Mouse (Mus musculus) liver, embryonic 14.5 days (tissue): ENCODE results near the gene Hist1h4f. TPM values are rescaled to one million over a fixed set of nuclear protein-coding genes. Genes with fewer than 3 reads are reported as not detected.
A peak's percentile ranks its signal among the peaks of the same experiment; 100 is the strongest.
"Not testable (repeated sequence)": the region's sequence is repeated elsewhere in the genome, so short reads cannot be mapped to it uniquely, and the experiment has no call there.

ENCODE experiments used
- ATAC-seq: fragments of 200-750 bp; cut with Nextera tagmentation; 2 replicates; pipeline ENCODE4 v1.8.0; 2017; ENCODE audit warnings: moderate number of reproducible peaks, mild to moderate bottlenecking, moderate library complexity; ENCODE audit not compliant: insufficient read depth
- DNase-seq, 3 experiments: peaks; one replicate each; pipeline ENCODE4 v3.0.0-alpha.2; 2012 to 2013; ENCODE audit warnings: low read depth in 3 of 3, low spot score in 3 of 3
- H3K27ac ChIP-seq: fragments of 300-500 bp; sonication (generic); 2 replicates; pipeline ENCODE4 v1.5.1; 2014; ENCODE audit warnings: moderate library complexity, mild to moderate bottlenecking, control low read depth, inconsistent platforms
- H3K27me3 ChIP-seq: fragments of 300-500 bp; sonication (generic); 2 replicates; pipeline ENCODE4 v1.6.1; 2014; ENCODE audit warnings: mild to moderate bottlenecking, low read length, moderate library complexity; ENCODE audit not compliant: control insufficient read depth, insufficient read depth
- H3K36me3 ChIP-seq: fragments of 300-500 bp; sonication (generic); replicated peaks from 2 replicates; pipeline ENCODE4 v1.6.1; 2014; ENCODE audit warnings: low read depth; ENCODE audit not compliant: control insufficient read depth, insufficient read depth
- H3K4me1 ChIP-seq, 2 experiments: fragments of 200-500 bp in 1 of 2; fragments of 300-500 bp in 1 of 2; sonication (generic) in 1 of 2; replicated peaks; 2 replicates each; pipeline ENCODE4 v1.6.1; 2012 to 2014; ENCODE audit warnings: antibody characterized with exemption in 1 of 2, inconsistent platforms in 1 of 2, low read length in 1 of 2; ENCODE audit not compliant: control insufficient read depth in 2 of 2, insufficient read depth in 2 of 2
- H3K4me2 ChIP-seq: fragments of 300-500 bp; sonication (generic); 2 replicates; pipeline ENCODE4 v1.6.1; 2014; ENCODE audit warnings: low read depth, mild to moderate bottlenecking, control low read depth, moderate library complexity
- H3K4me3 ChIP-seq, 2 experiments: fragments of 200-500 bp in 1 of 2; fragments of 300-500 bp in 1 of 2; sonication (generic) in 1 of 2; 2 replicates each; pipeline ENCODE4 v1.5.1; 2012 to 2014; ENCODE audit warnings: low read depth in 2 of 2, low read length in 2 of 2, mild to moderate bottlenecking in 2 of 2, control low read depth in 1 of 2, inconsistent platforms in 1 of 2, moderate library complexity in 1 of 2; ENCODE audit not compliant: insufficient read depth in 1 of 2
- H3K9ac ChIP-seq: fragments of 300-500 bp; sonication (generic); replicated peaks from 2 replicates; pipeline ENCODE4 v1.6.1; 2014; ENCODE audit warnings: mild to moderate bottlenecking, control low read depth, moderate library complexity
- H3K9me3 ChIP-seq: fragments of 300-500 bp; sonication (generic); 2 replicates; pipeline ENCODE4 v1.6.1; 2016; ENCODE audit warnings: low read length, mixed read lengths; ENCODE audit not compliant: control insufficient read depth
- CTCF ChIP-seq: IDR thresholded peaks from 2 replicates; pipeline ENCODE4 v1.5.1; 2016; ENCODE audit warnings: antibody characterized with exemption, low read depth, control low read depth
- EP300 ChIP-seq: IDR thresholded peaks from 2 replicates; pipeline ENCODE4 v1.6.1; 2016; ENCODE audit warnings: antibody characterized with exemption, low read depth
- WGBS: fragments of 180-500 bp; shearing (Covaris S2); extraction: QIAGEN DNeasy Blood & Tissue Kit; methylation state at CpG from one replicate; pipeline ENCODE4 v1.1.7; 2014; ENCODE audit not compliant: insufficient replicate concordance; 5-methylcytosine and 5-hydroxymethylcytosine counted together
- polyA plus RNA-seq, 2 experiments: library from polyadenylated mRNA; depleted of rRNA in 1 of 2; stranded (reverse) in 1 of 2; unstranded in 1 of 2; fragments of >200 nt; fragmentation: Nextera tagmentation in 1 of 2; extraction: Ambion mirVana in 1 of 2; gene quantifications; 2 replicates each; pipeline versions ENCODE4 v1.2.1 to v1.2.3; 2012 to 2014

Hist1h4f gene
- polyA plus RNA-seq, 2 experiments: 0.75 to 17.8 TPM

- ATAC-seq (peak; percentile 76), DNase-seq (peak; percentile 94 to 97 (median 94))
- peak within 1 kb of the TSS; percentile 65 to 81 for H3K4me3 ChIP-seq
- peak within 1 kb of the TSS; percentile 79 for H3K4me2 ChIP-seq
- WGBS: under 1% methylated on average over 18 of the region's 18 CpGs
- no peaks in the 10 kb centered on the region for H3K9me3 ChIP-seq
- H3K27ac ChIP-seq: peak within 1 kb of the TSS; percentile 98
- TF ChIP-seq CTCF (no peak), EP300 (peak; percentile 50; the same call in 1 of the 2 replicates)
- no peaks in the 10 kb centered on the region for H3K36me3 ChIP-seq
- H3K4me1 ChIP-seq: peaks cover 9 to 16% of the 10 kb centered on the region in 2 experiments
- peak within 1 kb of the TSS; percentile 99 for H3K9ac ChIP-seq
- H3K27me3 ChIP-seq: no peaks in the 10 kb centered on the region
These were observed 19.6 kb upstream of the Hist1h4f start, which contains the start of the genes Hist1h2ae and Hist1h2bg for GRCm38 (mm10) chr13:23571022-23571503. TSS of gene Hist1h2ae (minus strand) at chr13:23571220. TSS of gene Hist1h2bg (plus strand) at chr13:23571396.

GRCm38 (mm10) chr13:23570261-23571021 is 19.0 kb upstream of the Hist1h4f start:
- H3K4me2 ChIP-seq: peak overlapping the region; percentile 79
- TF ChIP-seq CTCF (0 out of 2 replicates have a peak, but pooled peaks have one; percentile 6), EP300 (peak; percentile 3; the same call in 1 of the 2 replicates)
- peak in 1 of 3 experiments; percentile 63 for DNase-seq
- H3K9ac ChIP-seq: peak overlapping the region; percentile 88
- peak overlapping the region; percentile 97 for H3K27ac ChIP-seq
- H3K4me1 ChIP-seq: peaks cover 12 to 20% of the 10 kb centered on the region in 2 experiments
- H3K27me3 ChIP-seq, H3K9me3 ChIP-seq, ATAC-seq, H3K36me3 ChIP-seq: not testable (repeated sequence)
- under 1% methylated on average over 21 of the region's 41 CpGs for WGBS
- H3K4me3 ChIP-seq: peak overlapping the region; percentile 48 to 65

DNA sequence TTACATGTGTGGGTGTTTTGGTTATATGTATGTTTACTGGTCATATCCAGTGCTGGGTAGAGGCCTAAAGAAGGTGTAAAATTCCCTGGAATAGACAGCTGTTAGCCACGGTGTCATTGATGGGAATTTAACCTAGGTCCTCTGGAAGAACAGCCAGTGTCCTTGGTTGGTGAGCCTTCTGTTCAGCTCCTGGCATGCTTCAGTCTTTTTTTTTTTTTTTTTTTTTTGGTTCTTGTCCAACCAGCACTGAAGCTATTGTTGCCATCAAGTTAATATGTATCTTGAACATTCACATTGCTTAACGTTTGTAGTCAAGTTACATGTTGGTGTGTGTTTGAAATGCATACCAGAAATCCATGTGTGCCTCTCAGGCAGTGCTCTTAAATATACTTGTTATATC is 13.0 kb upstream of the Hist1h4f start:
- no peaks in the 10 kb centered on the region for H3K9me3 ChIP-seq
- H3K27ac ChIP-seq: peak overlapping the region; percentile 92
- no peak overlapping the region for H3K4me2 ChIP-seq
- H3K4me3 ChIP-seq: no peak overlapping the region
- 74% methylated on average over 2 of the region's 2 CpGs for WGBS
- no peak for DNase-seq
- no peak for ATAC-seq
- peaks cover 24 to 32% of the 10 kb centered on the region in 2 experiments for H3K4me1 ChIP-seq
- H3K9ac ChIP-seq: no peak overlapping the region; the same call in 1 of the 2 replicates
- H3K36me3 ChIP-seq: no peaks in the 10 kb centered on the region
- TF ChIP-seq EP300: no peak
- TF ChIP-seq CTCF: no peak
- no peaks in the 10 kb centered on the region for H3K27me3 ChIP-seq

DNA sequence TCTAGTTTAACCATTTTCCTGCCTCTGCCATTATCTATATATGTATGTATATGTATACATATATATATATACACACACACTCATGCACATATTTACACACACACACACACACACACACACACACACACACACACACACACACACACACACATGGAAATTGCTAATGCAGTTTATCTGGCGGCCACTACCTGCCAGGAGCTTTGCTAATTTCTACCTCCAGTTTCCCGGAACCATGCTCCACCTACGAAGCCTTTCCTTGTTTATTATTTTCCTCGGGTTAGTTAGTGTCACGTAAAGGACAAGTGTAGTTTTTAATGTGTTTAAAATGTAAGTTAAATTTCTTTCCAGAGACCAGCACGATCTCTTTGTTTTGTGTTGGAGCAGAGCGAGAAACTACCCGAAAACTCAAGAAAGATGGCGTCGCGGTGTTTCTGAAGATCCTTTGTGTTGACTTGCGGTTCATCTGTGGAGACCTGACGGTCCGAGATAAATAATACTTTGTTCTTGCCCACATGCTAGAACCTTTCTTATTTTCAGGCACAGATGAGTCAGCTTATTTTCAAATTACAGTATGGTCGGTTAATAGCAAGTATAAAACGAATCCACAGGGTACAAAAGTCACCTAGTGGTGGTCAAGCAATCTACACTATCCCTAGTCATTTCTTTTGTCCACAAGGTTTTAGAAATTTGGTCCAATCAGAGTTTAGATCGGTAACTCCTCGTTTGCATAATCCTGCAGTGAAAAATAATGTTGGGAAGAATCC is 11.4 kb upstream of the Hist1h4f start:
- Histone ChIP-seq H3K4me2 (peak overlapping the region; percentile 69), H3K4me3 (peak overlapping the region; percentile 40 to 54), H3K9me3 (no peaks in the 10 kb centered on the region), H3K4me1 (peaks cover 24 to 29% of the 10 kb centered on the region in 2 experiments), H3K9ac (peak overlapping the region; percentile 70), H3K27ac (peak overlapping the region; percentile 92), H3K27me3 (no peaks in the 10 kb centered on the region), H3K36me3 (no peaks in the 10 kb centered on the region)
- peak; percentile 5; the same call in 1 of the 2 replicates for ATAC-seq
- 2% methylated on average over 18 of the region's 18 CpGs for WGBS
- TF ChIP-seq CTCF: peak; percentile 42; the same call in 1 of the 2 replicates
- no peak for TF ChIP-seq EP300
- DNase-seq: peak in 1 of 3 experiments; percentile 75
